Mouse (Mus musculus) intestine, postnatal 0 days (tissue): ENCODE measurements around the gene Snapc3. TPM values are rescaled to one million over a fixed set of nuclear protein-coding genes. Genes with fewer than 3 reads are reported as not detected.
A peak's percentile ranks its signal among the peaks of the same experiment; 100 is the strongest.

ENCODE experiments used
- ATAC-seq: fragments of 200-750 bp; cut with Nextera tagmentation; 2 replicates; pipeline ENCODE4 v1.8.0; 2017; ENCODE audit warnings: mild to moderate bottlenecking, moderate TSS enrichment, moderate library complexity
- H3K27ac ChIP-seq: fragments of 300-500 bp; sonication (generic); 2 replicates; pipeline ENCODE4 v1.5.1; 2014; ENCODE audit warnings: mild to moderate bottlenecking, low read depth, low read length, moderate library complexity
- H3K27me3 ChIP-seq: fragments of 300-500 bp; sonication (generic); replicated peaks from 2 replicates; pipeline ENCODE4 v1.6.1; 2014; ENCODE audit warnings: low read length, mixed read lengths; ENCODE audit not compliant: control insufficient read depth, insufficient read depth
- H3K36me3 ChIP-seq: fragments of 300-500 bp; sonication (generic); 2 replicates; pipeline ENCODE4 v1.6.1; 2014; ENCODE audit warnings: mild to moderate bottlenecking, moderate library complexity; ENCODE audit not compliant: control insufficient read depth, insufficient read depth
- H3K4me1 ChIP-seq: fragments of 300-500 bp; sonication (generic); replicated peaks from 2 replicates; pipeline ENCODE4 v1.6.1; 2014; ENCODE audit warnings: antibody characterized with exemption, low read length, mixed read lengths; ENCODE audit not compliant: control insufficient read depth, insufficient read depth
- H3K4me2 ChIP-seq: fragments of 300-500 bp; sonication (generic); replicated peaks from 2 replicates; pipeline ENCODE4 v1.6.1; 2014; ENCODE audit warnings: low read depth, mild to moderate bottlenecking, moderate library complexity
- H3K4me3 ChIP-seq: fragments of 300-500 bp; sonication (generic); 2 replicates; pipeline ENCODE4 v1.5.1; 2014; ENCODE audit warnings: low read depth, low read length
- H3K9ac ChIP-seq: fragments of 300-500 bp; sonication (generic); 2 replicates; pipeline ENCODE4 v1.6.1; 2014; ENCODE audit warnings: mild to moderate bottlenecking, low read depth, low read length
- H3K9me3 ChIP-seq: fragments of 300-500 bp; sonication (generic); 2 replicates; pipeline ENCODE4 v1.6.1; 2016; ENCODE audit warnings: mixed run types; ENCODE audit not compliant: control insufficient read depth
- CTCF ChIP-seq: sonication (generic); IDR thresholded peaks from 2 replicates; pipeline ENCODE4 v1.5.1; 2016; ENCODE audit warnings: low read depth, mild to moderate bottlenecking, control low read depth, antibody characterized with exemption, moderate library complexity
- WGBS: fragments of 180-500 bp; shearing (Covaris S2); extraction: QIAGEN DNeasy Blood & Tissue Kit; methylation state at CpG from one replicate; pipeline ENCODE4 v1.1.7; 2014; 5-methylcytosine and 5-hydroxymethylcytosine counted together
- polyA plus RNA-seq: library from polyadenylated mRNA; unstranded; fragments of >200 nt; fragmentation: Nextera tagmentation; extraction: Ambion mirVana; gene quantifications from 2 replicates; pipeline ENCODE4 v1.2.1, GENCODE M21; 2015

The Snapc3 gene
- polyA plus RNA-seq, 1 experiment from 2014 or later: 12.6 TPM

DNA sequence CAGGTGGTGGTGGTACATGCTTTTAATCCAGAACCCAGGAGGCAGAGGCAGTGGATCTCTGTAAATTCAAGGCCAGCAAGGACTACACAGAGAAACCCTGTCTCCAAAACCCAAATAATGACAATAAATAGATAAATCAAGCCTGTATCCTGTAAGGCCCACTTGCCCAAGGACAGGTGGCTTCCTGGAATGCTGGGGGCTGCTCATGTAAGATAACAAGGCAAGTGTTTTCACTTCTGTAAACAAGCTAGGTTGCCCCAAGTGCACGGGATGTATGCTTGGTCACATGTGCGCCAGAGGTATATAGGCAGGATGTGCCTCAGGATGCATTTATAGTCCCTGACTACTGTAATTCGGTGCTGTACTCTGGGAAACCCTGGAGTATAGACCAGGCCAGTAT lies 5.5 kb upstream of the Snapc3 start:
- ATAC-seq: no peak
- WGBS: 66% methylated on average over 3 of the region's 3 CpGs

DNA sequence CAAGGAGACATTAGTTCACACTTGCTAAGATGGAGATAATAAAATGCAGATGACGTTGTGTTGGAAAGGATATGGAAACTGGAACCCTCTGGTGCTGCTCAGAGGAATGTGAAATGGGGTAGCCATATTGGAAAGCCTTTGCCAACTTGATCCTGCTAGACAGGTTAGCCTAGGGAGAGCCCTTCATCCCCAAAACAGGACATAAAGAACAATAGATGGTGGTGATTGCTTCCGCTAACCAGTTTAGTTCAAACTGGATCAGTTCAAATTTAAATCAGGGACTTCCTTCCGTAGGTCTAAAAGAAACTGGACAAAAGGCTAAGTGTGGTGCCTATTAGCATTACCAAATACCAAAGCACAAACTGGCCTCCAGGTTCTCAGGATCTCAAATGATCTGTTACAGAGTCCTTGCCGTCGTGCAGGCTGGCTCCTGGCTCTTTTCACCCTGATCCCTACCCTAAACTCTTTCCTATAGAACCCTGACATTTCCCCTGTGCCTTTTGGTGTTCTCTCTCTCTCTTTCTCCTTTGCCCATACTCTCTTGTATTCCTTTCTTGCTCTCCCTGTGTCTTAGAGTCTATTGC lies 3.2 kb upstream of the Snapc3 start:
- 83% methylated on average over 5 of the region's 5 CpGs for WGBS
- no peaks in the 10 kb centered on the region for H3K9me3 ChIP-seq
- no peak overlapping the region for H3K27ac ChIP-seq
- H3K9ac ChIP-seq: no peak overlapping the region
- TF ChIP-seq CTCF: no peak
- ATAC-seq: no peak
- no peak overlapping the region for H3K4me3 ChIP-seq
- H3K27me3 ChIP-seq: no peaks in the 10 kb centered on the region
- H3K4me1 ChIP-seq: no peaks in the 10 kb centered on the region
- no peak overlapping the region for H3K4me2 ChIP-seq
- no peaks in the 10 kb centered on the region for H3K36me3 ChIP-seq

More for the DNA sequence above, 5.5 kb upstream of the Snapc3 start:
- no peak overlapping the region for H3K9ac ChIP-seq
- H3K9me3 ChIP-seq: peaks cover 13% of the 10 kb centered on the region
- H3K36me3 ChIP-seq: no peaks in the 10 kb centered on the region
- no peak overlapping the region for H3K4me2 ChIP-seq
- no peak for TF ChIP-seq CTCF
- no peaks in the 10 kb centered on the region for H3K27me3 ChIP-seq
- H3K4me1 ChIP-seq: no peaks in the 10 kb centered on the region
- no peak overlapping the region for H3K27ac ChIP-seq
- no peak overlapping the region for H3K4me3 ChIP-seq

DNA sequence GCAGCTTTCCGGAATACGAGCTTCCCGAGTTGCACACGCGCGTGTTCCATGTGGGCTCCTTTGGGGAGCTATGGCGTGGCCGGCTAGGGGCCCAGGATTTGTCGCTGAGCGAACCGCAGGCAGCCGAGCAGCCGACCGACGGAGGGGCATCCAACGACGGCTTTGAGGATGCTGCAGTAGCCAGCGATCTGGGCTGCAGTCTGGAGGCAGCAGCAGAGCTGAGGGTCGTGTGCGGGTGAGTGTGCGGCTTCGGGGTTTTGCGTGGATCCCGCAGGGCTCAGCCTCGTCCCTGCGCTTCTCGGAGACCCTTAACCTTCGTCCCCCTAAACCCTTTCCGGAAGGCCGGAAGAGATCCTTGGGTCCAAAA lies 279 bp downstream of the Snapc3 start:
- H3K4me1 ChIP-seq: no peaks in the 10 kb centered on the region
- H3K9ac ChIP-seq: peak overlapping the region; percentile 83
- H3K36me3 ChIP-seq: no peaks in the 10 kb centered on the region
- peak overlapping the region; percentile 71 for H3K4me2 ChIP-seq
- H3K27ac ChIP-seq: peak overlapping the region; percentile 52
- TF ChIP-seq CTCF: no peak
- no peaks in the 10 kb centered on the region for H3K27me3 ChIP-seq
- no peaks in the 10 kb centered on the region for H3K9me3 ChIP-seq
- peak overlapping the region; percentile 91 for H3K4me3 ChIP-seq
- WGBS: 0% methylated on average over 30 of the region's 30 CpGs
- ATAC-seq: peak; percentile 48

DNA sequence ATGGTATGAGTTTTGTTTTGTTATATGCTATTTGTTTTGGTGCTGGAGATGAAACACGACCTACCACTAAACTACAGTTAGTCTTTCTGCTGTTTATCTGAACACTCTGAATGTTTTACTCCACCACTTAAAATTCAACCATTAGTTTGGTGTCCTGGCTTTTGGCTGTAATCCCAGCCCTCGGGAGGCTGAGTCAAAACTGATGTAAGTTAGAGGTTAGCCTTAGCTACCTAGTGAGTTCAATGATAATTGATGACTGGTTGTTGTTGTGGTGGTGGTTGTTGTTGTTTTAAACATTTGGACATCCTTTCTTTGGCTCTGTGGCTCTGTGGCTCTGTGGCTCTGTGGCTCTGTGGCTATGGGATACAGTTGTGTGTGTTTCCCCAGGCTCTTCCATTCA lies 1.3 kb downstream of the Snapc3 start:
- peak overlapping the region; percentile 91 for H3K4me3 ChIP-seq
- no peak for TF ChIP-seq CTCF

DNA sequence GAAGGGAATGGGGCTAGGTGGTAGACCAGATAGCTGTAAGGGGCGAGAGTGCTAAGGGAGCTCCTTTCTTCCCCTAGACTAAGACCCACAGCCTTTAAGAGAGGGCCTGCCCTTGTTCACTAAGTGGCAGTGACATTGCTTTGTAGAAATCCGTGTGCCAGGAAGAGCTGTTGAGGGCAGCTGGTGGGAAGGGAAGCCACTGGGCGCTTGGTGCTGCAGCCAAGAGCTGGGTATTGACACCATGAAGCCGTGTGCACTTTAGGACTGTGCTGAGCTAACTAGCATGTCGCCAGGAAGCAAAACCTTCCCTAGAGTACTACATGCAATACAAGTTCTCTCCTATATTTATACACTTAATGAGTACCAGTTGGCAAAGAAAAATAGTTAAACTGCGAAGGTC lies 6.1 kb downstream of the Snapc3 start:
- Histone ChIP-seq H3K9ac (no peak overlapping the region), H3K9me3 (no peaks in the 10 kb centered on the region), H3K4me2 (no peak overlapping the region), H3K27me3 (no peaks in the 10 kb centered on the region), H3K4me1 (no peaks in the 10 kb centered on the region), H3K4me3 (no peak overlapping the region), H3K36me3 (peaks cover 36% of the 10 kb centered on the region), H3K27ac (no peak overlapping the region)
- WGBS: 93% methylated on average over 6 of the region's 6 CpGs
- TF ChIP-seq CTCF: no peak
- ATAC-seq: no peak

More for the DNA sequence above, 1.3 kb downstream of the Snapc3 start:
- ATAC-seq: no peak
- no peaks in the 10 kb centered on the region for H3K9me3 ChIP-seq
- no peak overlapping the region for H3K27ac ChIP-seq
- H3K27me3 ChIP-seq: no peaks in the 10 kb centered on the region
- H3K9ac ChIP-seq: no peak overlapping the region
- 62% methylated on average over 2 of the region's 2 CpGs for WGBS
- H3K4me2 ChIP-seq: peak overlapping the region; percentile 71
- H3K36me3 ChIP-seq: peaks cover 10% of the 10 kb centered on the region
- no peaks in the 10 kb centered on the region for H3K4me1 ChIP-seq

DNA sequence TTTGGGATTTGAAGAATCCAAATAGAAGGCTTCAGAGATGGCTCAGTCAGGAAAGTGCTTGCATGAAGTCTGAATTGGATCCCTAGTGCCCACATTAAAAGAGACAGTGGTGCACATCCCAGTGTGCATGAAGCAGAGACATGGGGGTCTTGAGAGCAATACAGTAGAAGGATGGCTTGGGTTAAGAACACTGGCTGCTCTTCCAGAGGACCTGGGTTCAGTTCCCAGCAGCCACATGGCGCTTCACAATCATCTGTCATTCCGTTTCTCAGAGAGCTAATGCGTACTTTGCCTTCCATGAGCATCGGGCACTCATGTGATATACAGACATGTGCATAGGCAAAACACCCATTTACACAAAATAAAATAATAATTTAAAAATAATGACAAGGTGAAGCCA lies 7.6 kb downstream of the Snapc3 start:
- H3K9ac ChIP-seq: no peak overlapping the region
- H3K27me3 ChIP-seq: no peaks in the 10 kb centered on the region
- H3K4me2 ChIP-seq: no peak overlapping the region
- H3K4me3 ChIP-seq: no peak overlapping the region
- H3K9me3 ChIP-seq: no peaks in the 10 kb centered on the region
- TF ChIP-seq CTCF: no peak
- H3K4me1 ChIP-seq: no peaks in the 10 kb centered on the region
- ATAC-seq: no peak
- no peak overlapping the region for H3K27ac ChIP-seq
- WGBS: 97% methylated on average over 4 of the region's 4 CpGs
- H3K36me3 ChIP-seq: peaks cover 40% of the 10 kb centered on the region

DNA sequence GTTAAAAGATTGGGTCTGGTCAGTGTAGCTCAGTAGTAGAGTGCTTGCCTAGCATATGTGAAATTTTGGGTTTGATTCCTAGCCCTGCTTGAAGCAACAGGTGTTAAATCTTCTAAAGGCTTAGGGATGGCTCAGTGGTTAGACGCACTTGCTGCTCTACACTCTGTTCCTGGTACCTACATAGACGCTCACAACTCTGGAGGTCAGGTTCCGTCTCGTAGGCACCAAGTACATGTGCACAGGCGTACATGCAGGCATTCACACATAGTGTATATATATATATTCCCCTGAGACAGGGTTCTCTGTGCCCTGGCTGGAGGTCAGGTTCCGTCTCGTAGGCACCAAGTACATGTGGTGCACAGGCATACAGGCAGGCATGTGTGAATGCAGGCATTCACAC lies 9.6 kb downstream of the Snapc3 start:
- H3K4me2 ChIP-seq: no peak overlapping the region
- no peak for ATAC-seq
- no peak for TF ChIP-seq CTCF
- H3K27me3 ChIP-seq: no peaks in the 10 kb centered on the region
- H3K36me3 ChIP-seq: peaks cover 50% of the 10 kb centered on the region
- no peaks in the 10 kb centered on the region for H3K9me3 ChIP-seq
- no peaks in the 10 kb centered on the region for H3K4me1 ChIP-seq
- 97% methylated on average over 7 of the region's 7 CpGs for WGBS
- no peak overlapping the region for H3K9ac ChIP-seq
- H3K4me3 ChIP-seq: no peak overlapping the region
- H3K27ac ChIP-seq: no peak overlapping the region
